Mouse (Mus musculus) liver, embryonic 15.5 days (tissue): ENCODE measurements around the gene Ggta1. TPM values are rescaled to one million over a fixed set of nuclear protein-coding genes. Genes with fewer than 3 reads are reported as not detected.

Source experiments
- polyA plus RNA-seq: library from polyadenylated mRNA; unstranded; fragments of >200 nt; fragmentation: Nextera tagmentation; extraction: Ambion mirVana; gene quantifications from 2 replicates; pipeline ENCODE4 v1.2.1, GENCODE M21; 2015

Gene Ggta1
- polyA plus RNA-seq, 1 experiment from 2014 or later: 9.0 TPM

Other genes with a start within 250 kb of the Ggta1 start
- gene Gsn, start 206.9 kb downstream of the Ggta1 start, polyA plus RNA-seq: 134 and 144 TPM in 2 replicates
- 169 and 191 TPM in 2 replicates for gene Stom, start 126.3 kb downstream of the Ggta1 start, polyA plus RNA-seq
- gene 4930568D16Rik, start 95.5 kb downstream of the Ggta1 start, polyA plus RNA-seq: not detected in 2 replicates
- gene 4930402F06Rik, start 66.1 kb downstream of the Ggta1 start, polyA plus RNA-seq: not detected in 2 replicates
- 5.3 and 7.7 TPM in 2 replicates for gene Dab2ip, start 95.0 kb upstream of the Ggta1 start, polyA plus RNA-seq